Mouse (Mus musculus) liver, postnatal 0 days (tissue): ENCODE data around the gene 4930432K21Rik. TPM values are rescaled to one million over a fixed set of nuclear protein-coding genes. Genes with fewer than 3 reads are reported as not detected.
A peak's percentile ranks its signal among the peaks of the same experiment; 100 is the strongest.

Source experiments
- ATAC-seq: fragments of 200-750 bp; cut with Nextera tagmentation; 2 replicates; pipeline ENCODE4 v1.8.0; 2017; ENCODE audit warnings: mild to moderate bottlenecking, moderate library complexity
- DNase-seq: peaks from one replicate; pipeline ENCODE4 v3.0.0-alpha.2; 2016
- H3K27ac ChIP-seq: fragments of 300-500 bp; sonication (generic); 2 replicates; pipeline ENCODE4 v1.5.1; 2014; ENCODE audit warnings: antibody characterized with exemption, moderate library complexity, mild to moderate bottlenecking, low read depth
- H3K27me3 ChIP-seq: fragments of 300-500 bp; sonication (generic); 2 replicates; pipeline ENCODE4 v1.6.1; 2014; ENCODE audit warnings: low read length, control low read depth, mixed read lengths; ENCODE audit not compliant: insufficient read depth
- H3K36me3 ChIP-seq: fragments of 300-500 bp; sonication (generic); replicated peaks from 2 replicates; pipeline ENCODE4 v1.6.1; 2014; ENCODE audit warnings: mild to moderate bottlenecking, control low read depth, low read length, moderate library complexity, mixed read lengths; ENCODE audit not compliant: insufficient read depth
- H3K4me1 ChIP-seq: fragments of 300-500 bp; sonication (generic); 2 replicates; pipeline ENCODE4 v1.6.1; 2014; ENCODE audit warnings: antibody characterized with exemption, mild to moderate bottlenecking, control low read depth; ENCODE audit not compliant: insufficient read depth
- H3K4me2 ChIP-seq: fragments of 300-500 bp; sonication (generic); 2 replicates; pipeline ENCODE4 v1.6.1; 2014; ENCODE audit warnings: low read depth, mild to moderate bottlenecking, low read length, moderate library complexity, mixed read lengths
- H3K4me3 ChIP-seq: fragments of 300-500 bp; sonication (generic); 2 replicates; pipeline ENCODE4 v1.5.1; 2014; ENCODE audit warnings: low read depth, low read length
- H3K9ac ChIP-seq: fragments of 300-500 bp; sonication (generic); replicated peaks from 2 replicates; pipeline ENCODE4 v1.6.1; 2014; ENCODE audit warnings: mild to moderate bottlenecking, moderate library complexity
- H3K9me3 ChIP-seq: fragments of 300-500 bp; sonication (generic); 2 replicates; pipeline ENCODE4 v1.6.1; 2016; ENCODE audit warnings: mild to moderate bottlenecking, control low read depth, low read length, mixed read lengths
- CTCF ChIP-seq: sonication (generic); IDR thresholded peaks from 2 replicates; pipeline ENCODE4 v1.5.1; 2016; ENCODE audit warnings: antibody characterized with exemption, low read depth
- EP300 ChIP-seq: IDR thresholded peaks from 2 replicates; pipeline ENCODE4 v1.6.1; 2016; ENCODE audit warnings: antibody characterized with exemption, low read depth, mild to moderate bottlenecking
- WGBS: fragments of 180-500 bp; shearing (Covaris S2); extraction: QIAGEN DNeasy Blood & Tissue Kit; methylation state at CpG from one replicate; pipeline ENCODE4 v1.1.7; 2014; ENCODE audit not compliant: insufficient replicate concordance; 5-methylcytosine and 5-hydroxymethylcytosine counted together
- polyA plus RNA-seq: library from polyadenylated mRNA; unstranded; fragments of >200 nt; fragmentation: Nextera tagmentation; extraction: Ambion mirVana; gene quantifications from 2 replicates; pipeline ENCODE4 v1.2.1, GENCODE M21; 2015

Gene 4930432K21Rik
- polyA plus RNA-seq, 1 experiment from 2014 or later: 0.29 TPM

DNA sequence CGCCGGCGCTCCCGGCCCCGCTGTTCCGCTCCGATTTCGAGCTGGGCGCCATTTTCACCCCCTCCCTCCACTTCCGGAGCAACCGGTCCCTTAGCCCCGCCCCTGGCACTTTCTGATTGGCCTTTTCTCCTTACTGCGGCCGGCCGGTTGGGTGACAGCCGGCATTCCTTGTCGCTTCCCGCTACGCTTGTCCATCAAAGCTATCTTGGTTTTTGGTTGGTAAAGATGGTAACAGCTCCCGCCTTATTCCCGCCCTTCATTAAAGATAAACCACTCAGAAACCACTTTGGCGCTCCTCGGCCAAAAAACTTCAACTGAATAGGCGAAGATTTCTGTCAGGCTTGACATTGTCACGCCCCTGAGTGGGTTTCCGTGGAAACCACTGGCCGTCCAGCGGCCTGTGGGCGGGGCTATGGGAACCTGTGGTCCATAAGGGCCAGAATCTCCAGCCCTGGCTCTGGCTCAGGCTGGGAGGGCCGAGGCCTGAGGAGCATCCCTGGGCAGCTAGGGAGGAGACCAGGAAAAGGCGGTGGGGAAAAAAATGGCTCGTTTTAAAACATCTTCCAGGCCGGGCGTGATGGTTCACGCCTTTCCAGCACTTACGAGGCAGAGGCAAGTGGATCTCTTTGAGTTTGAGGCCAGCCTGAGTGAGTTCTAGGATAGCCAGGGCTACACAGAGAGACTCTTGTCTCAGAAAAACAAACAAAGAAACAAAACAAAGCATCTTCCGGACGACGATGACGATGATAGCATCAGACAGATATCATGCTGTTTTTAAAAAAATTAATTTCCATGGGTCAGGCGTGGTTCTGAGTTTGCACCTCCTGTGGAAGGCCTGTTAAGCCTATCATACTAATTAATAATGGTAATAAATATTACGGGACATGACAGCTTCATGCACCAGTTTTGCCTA lies 42.9 kb upstream of the 4930432K21Rik start, which contains the start of gene Dcaf15:
Gene Dcaf15 (minus strand): TSS at position 72 of the 913 bp plus-strand sequence.
- 10% methylated on average over 42 of the region's 42 CpGs for WGBS
- Histone ChIP-seq H3K4me2 (peak within 1 kb of the TSS; percentile 86), H3K4me1 (peaks cover 23% of the 10 kb centered on the region), H3K9ac (peak within 1 kb of the TSS; percentile 74), H3K27me3 (no peaks in the 10 kb centered on the region), H3K27ac (peak within 1 kb of the TSS; percentile 84), H3K36me3 (no peaks in the 10 kb centered on the region; the same call in 1 of the 2 replicates), H3K9me3 (no peaks in the 10 kb centered on the region), H3K4me3 (peak within 1 kb of the TSS; percentile 80)
- peak; percentile 97 for ATAC-seq
- peak; percentile 98 for DNase-seq
- TF ChIP-seq CTCF (no peak), EP300 (peak; percentile 41)

DNA sequence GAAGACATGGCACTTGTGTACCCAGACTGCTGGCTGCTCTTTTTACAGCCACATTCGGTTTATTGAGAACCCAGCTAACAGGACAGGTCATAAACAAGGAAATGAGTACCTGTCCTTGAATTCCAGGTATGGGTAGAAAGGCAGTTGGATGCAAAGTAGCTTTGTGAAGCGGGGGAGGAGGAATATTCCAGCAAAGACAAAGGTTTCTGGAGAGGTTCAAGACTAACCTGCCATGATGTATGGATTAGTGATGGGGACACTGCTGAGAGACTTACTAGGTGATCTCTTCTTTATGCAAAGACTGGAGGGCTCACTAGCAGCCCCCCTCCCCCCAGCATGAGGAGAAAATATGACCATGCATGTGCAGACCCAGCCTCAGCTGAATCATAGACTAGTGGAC lies 42.1 kb upstream of the 4930432K21Rik start:
- DNase-seq (no peak), ATAC-seq (no peak)
- Histone ChIP-seq H3K9ac (no peak overlapping the region), H3K9me3 (no peaks in the 10 kb centered on the region), H3K36me3 (no peaks in the 10 kb centered on the region), H3K4me1 (peaks cover 23% of the 10 kb centered on the region), H3K27me3 (no peaks in the 10 kb centered on the region), H3K4me3 (no peak overlapping the region), H3K4me2 (no peak overlapping the region; the same call in 1 of the 2 replicates), H3K27ac (no peak overlapping the region)
- TF ChIP-seq EP300 (no peak), CTCF (no peak)
- WGBS: 76% methylated on average over 2 of the region's 2 CpGs

DNA sequence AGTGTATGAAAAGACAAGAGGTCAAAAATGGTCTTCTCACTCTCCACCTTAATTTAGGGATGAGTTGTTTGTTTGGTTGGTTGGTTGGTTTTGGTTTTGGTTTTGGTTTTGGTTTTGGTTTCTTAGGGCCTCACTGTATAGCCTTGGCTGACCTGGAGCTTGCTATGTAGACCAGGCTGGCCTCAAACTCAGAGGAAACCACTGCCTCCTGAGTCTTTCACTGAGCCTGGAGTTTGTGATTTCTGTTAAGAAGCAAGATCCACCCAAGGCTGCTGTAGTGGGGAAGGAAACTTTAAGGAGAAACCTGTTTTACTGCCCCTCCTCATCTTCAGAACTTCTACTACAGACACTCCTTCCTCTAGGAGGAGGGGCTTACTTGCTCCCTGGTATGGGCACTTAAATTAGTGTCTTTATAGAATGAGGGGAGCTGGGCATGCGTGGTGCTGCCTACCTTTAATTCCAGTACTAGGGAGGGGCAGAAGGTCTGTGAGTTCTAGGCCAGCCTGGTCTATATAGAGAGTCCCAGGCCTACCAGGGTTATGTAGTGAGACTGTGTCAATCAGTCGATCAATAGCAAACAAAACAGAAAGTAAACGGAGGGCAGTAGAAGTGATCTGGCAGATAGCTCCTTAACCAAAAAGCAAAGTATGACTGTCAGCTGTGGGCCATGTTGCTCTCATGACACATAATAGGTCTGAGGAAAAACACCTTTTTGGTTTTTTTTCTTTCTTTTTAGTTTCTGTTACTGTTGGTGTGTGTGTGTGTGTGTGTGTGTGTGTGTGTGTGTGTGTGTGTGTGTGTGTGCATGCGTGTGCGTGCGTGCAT lies 41.4 kb upstream of the 4930432K21Rik start:
- Histone ChIP-seq H3K36me3 (no peaks in the 10 kb centered on the region), H3K4me3 (no peak overlapping the region), H3K9me3 (no peaks in the 10 kb centered on the region), H3K4me2 (no peak overlapping the region), H3K27me3 (no peaks in the 10 kb centered on the region), H3K9ac (no peak overlapping the region), H3K4me1 (peaks cover 23% of the 10 kb centered on the region), H3K27ac (no peak overlapping the region)
- no peak for ATAC-seq
- TF ChIP-seq EP300: no peak
- TF ChIP-seq CTCF: no peak
- DNase-seq: no peak
- WGBS: 86% methylated on average over 6 of the region's 6 CpGs

GRCm38 (mm10) chr8:84115646-84116045 lies 32.2 kb upstream of the 4930432K21Rik start:
- Histone ChIP-seq H3K4me1 (no peaks in the 10 kb centered on the region), H3K4me2 (no peak overlapping the region), H3K27me3 (no peaks in the 10 kb centered on the region), H3K36me3 (no peaks in the 10 kb centered on the region), H3K9ac (no peak overlapping the region), H3K9me3 (no peaks in the 10 kb centered on the region), H3K27ac (no peak overlapping the region), H3K4me3 (no peak overlapping the region)
- ATAC-seq (no peak), DNase-seq (no peak)
- TF ChIP-seq EP300: no peak
- WGBS: 81% methylated on average over 6 of the region's 6 CpGs

DNA sequence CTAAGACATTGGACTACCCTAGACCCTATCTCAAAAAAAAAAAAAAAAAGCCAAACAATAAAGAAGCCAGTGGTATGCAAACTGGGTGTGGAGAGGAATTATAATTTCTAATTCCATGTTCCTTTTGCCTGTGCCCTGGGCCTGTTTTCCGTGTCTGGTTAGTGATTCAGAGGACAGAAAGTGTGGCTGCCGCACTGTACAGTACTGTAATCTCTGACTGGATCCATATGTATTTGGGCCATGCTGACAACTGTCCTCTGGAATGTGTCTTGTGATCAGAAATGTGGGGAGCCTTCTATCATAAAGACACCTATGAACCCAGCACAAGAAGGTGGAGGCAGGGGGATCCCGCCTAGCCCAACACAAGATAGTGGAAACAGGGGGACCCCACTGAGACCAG lies 25.7 kb upstream of the 4930432K21Rik start:
- 72% methylated on average over 3 of the region's 3 CpGs for WGBS
- H3K27ac ChIP-seq: no peak overlapping the region
- no peaks in the 10 kb centered on the region for H3K36me3 ChIP-seq
- no peaks in the 10 kb centered on the region for H3K4me1 ChIP-seq
- H3K9me3 ChIP-seq: no peaks in the 10 kb centered on the region
- DNase-seq (no peak), ATAC-seq (no peak)
- H3K9ac ChIP-seq: no peak overlapping the region
- no peaks in the 10 kb centered on the region for H3K27me3 ChIP-seq
- TF ChIP-seq CTCF: no peak
- TF ChIP-seq EP300: no peak
- no peak overlapping the region for H3K4me3 ChIP-seq
- H3K4me2 ChIP-seq: no peak overlapping the region

GRCm38 (mm10) chr8:84125656-84126055 lies 22.2 kb upstream of the 4930432K21Rik start, which contains the start of gene Podnl1:
Gene Podnl1, plus strand, starts transcription at chr8:84125989.
- DNase-seq (no peak), ATAC-seq (no peak)
- H3K4me1 ChIP-seq: no peaks in the 10 kb centered on the region
- H3K9ac ChIP-seq: no peak within 1 kb of the TSS
- WGBS: 63% methylated on average over 9 of the region's 9 CpGs
- H3K27me3 ChIP-seq: no peaks in the 10 kb centered on the region
- no peaks in the 10 kb centered on the region for H3K36me3 ChIP-seq
- no peaks in the 10 kb centered on the region for H3K9me3 ChIP-seq
- no peak for TF ChIP-seq EP300
- TF ChIP-seq CTCF: no peak
- H3K4me2 ChIP-seq: no peak within 1 kb of the TSS
- no peak within 1 kb of the TSS for H3K27ac ChIP-seq
- no peak within 1 kb of the TSS for H3K4me3 ChIP-seq
